Mouse (Mus musculus) CD4-positive, CD25-positive, alpha-beta regulatory T cell, adult 2 months (primary cell): ENCODE results near the gene Sertad3.

Source experiments
- DNase-seq: peaks from one replicate; pipeline ENCODE4 v3.0.0-alpha.2; 2012; ENCODE audit warnings: low read depth, low spot score

Gene Sertad3

DNA sequence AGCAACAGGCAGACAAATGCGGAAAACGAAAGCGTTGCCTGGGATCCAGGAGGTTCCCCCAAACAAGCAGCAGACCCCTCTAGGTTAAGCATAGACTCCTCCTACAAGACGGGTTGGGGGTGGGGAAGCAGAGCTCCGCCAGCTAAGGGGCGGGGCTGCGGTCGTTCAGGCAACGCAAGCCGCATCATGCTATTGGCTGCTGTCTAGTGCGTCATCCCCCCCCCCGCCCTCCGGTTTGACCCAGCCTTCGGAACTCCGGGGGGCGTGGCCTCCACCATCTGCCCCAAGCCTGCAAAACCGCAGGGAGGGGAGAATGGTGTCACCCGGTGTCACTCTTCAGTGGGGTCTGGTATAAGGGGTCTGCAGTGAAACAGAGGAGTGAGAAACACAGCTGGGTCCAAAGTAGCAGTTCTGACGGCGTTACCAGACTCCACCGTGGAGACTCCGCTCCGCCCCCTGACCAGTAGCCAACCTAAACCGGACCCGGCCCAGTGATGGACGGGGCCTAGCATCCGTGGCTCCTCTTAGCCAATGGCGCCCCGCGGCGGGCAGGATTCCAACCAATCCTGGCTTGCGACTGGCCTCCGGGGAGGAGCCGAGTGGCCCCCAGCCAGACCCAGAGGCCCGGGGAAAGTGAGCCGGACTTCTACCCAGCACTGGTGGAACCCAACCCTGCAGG is at the start of gene Sertad3:
TSS of gene Sertad3 (plus strand) at position 613 of the 679 bp plus-strand sequence.
- DNase-seq = peak; percentile 99

DNA sequence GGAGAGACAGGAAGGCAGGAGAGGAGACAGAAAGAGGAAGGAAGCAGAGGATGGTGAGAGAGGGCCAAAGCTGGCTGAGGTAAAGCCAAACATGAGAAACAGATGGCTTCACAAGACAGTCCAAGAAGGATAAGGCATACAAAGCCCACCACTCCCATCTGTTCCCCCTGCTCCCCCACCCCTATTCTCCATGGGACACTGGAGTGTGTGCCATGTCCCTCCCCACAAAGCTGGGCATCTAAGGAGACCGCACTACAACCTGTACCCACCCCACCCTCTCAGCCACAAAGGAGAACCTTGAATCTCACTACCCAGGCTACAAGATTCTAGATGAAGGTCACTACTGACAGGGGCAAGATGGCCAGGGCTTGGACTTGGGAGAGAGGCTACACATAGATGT is 46.2 kb upstream of the Sertad3 start:
- no peak for DNase-seq

DNA sequence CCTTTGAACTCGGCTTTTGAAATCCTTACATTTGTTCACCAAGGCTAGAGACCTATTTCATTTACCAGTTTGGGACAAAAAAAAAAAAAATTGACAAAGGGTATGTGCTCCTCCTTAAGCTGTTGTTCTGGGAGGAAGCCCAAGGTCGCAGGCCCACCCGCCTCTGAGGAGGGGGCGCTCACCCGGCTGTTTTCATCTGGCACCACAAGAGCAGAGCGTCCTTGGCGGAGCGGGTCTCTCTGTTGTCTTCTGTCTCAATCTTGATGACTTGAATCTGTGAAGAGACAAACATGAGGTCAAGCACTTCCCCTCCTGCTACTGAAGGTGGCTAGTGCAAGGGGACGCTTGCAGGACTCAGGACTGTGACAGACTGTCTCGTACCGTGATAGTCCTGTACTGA is 45.6 kb upstream of the Sertad3 start:
- no peak for DNase-seq

DNA sequence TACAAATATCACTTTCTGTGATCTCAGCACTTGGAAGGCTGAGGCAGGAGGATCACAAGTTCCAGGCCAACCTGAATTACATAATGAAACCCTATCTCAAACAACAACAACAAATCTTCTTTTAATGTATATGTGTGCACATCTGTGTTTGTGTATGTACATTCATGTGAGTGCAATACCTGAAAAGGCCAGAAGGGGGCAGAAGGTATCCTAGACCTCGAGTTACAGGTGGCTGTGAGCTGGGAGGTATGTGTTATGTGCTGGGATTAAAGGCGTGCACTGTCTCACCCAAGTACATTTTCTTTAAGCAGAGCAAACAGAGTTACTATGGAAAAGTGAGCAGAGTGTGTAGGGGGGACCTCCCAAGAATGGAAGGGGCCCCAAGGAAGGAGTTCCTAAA is 44.4 kb upstream of the Sertad3 start:
- peak; percentile 32 for DNase-seq

DNA sequence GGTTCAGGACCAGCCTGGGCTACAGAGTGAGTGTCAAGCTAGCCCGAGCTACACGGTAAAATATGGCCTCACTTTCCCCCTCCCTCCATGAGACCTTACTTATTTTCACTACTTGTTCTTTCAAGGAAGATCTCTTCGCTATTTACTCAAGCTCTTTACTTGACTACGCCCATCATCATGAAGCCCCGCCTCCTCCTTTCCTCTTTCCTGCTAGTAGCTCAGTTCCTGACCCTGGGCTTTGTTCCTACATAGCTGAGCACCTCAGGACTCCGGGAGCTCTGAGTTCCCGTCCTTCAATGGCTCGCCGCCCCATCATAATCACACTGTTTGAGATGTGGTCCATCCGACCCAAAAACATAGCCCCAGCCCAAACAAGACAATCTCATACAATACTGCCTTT is 40.2 kb upstream of the Sertad3 start:
- no peak for DNase-seq

DNA sequence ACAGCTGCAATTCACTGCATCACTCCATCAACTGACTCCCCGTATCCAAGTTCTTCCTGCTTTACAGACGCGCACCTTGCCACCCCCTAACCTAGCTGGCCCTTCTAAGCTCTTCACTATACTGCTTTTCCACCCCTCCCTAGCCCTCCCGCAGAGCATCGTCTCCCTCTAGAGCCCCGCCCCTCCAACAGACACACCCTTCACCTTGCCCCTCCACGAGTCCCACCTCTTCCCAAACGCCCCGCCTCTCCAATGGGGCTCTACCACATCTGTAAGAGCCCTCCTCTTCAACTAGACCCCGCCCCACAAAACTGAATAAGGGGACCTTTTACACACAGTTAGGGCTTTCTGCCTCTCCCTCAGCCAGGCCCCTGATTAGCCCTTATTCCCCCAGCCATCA is 39.8 kb upstream of the Sertad3 start:
- no peak for DNase-seq

DNA sequence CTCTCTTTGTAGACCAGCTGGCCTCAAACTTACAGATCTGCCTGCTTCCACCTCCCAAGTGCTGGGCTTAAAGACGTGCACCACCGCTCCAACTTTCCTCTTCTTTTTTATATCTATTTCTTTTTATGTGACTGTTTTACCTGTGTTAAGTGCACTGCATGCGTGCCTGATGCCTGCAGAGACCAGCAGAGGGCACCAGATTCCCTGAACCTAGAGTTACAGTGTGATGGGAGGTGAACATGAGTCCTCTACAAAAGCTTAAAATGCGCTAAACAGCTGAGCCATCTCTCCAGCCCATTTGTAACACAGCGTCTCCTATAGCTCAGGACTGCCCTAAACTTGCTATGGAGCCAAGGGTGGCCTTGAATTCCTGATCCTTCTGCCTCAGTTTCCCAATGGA is 36.0 kb upstream of the Sertad3 start:
- peak; percentile 79 for DNase-seq

DNA sequence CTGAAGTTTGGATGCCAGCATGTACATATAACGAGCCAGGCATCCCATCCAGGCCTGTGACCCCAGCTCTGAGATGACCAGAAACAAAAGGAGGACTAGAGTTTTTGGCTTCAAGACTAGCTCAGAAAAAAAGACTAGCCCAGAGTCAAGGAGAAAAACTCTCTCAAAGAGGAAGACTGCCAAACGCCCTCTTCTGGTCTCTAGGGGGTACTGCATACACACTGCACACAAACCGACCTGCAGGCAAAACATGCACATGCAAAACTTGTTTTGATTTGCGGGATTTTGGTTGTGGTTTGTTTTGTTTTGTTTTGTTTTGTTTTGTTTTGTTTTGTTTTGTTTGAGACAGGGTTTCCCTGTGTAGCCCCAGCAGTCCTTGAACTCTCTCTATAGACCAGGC is 33.6 kb upstream of the Sertad3 start:
- DNase-seq = peak; percentile 31

DNA sequence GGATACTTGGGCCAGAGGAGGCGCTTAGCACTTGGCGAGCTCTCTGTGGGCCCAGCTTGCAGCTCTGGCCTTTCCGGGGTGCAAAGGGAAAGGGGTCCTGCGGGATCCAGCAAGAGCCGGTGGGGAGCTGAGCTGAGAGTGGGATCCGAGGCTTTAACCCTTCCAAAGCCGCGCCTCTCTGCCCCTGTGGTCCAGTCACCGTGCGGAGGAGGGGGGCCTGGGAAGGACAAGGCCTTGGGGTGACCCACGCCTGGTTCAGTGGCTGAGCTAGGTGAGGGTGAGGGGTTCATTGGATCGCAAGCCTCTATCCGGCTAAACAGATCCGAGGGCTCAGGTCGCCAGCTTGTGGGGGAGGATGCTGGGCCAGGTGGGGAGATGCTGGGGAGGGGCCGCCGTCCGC is 27.5 kb upstream of the Sertad3 start:
- no peak for DNase-seq

DNA sequence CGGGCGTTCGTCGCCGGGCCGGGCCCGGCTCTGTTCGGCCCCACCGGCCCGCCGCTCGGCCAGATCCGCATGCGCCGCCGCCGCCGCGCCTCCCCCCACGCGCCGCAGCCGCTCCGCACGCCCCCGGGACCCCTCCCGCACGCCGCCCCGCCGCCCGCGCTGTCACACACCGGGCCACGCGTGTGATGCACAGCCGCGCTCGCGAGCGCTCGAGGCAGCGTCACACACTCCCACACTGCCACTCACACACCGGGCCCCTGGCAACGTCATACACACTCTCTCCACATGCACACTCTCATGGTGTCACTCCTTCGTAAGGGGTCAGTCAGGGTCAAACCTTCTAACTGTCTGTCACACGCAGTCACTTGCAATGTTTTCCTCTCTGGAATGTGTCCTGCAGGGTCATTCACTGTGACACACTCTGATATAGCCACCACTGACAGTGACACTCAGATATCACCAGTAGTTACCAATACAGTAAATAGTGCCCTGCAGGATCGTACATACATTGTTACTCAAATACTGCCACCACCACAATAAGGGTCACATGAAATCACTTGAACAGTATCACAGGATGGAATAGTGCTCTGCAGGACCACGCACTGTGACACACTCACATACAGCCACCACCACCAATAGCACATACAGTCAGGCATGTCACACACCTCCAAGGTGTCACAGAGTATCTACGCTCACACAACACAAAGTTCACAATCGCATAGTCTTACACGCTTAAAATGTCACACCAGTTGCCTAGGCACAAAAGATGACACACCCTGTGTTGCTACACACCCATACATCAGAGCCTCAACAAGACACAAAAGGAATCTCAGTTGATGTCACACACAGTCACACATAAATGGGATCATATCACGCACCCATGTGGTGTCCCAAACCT is 26.8 kb upstream of the Sertad3 start:
- DNase-seq = peak; percentile 70

DNA sequence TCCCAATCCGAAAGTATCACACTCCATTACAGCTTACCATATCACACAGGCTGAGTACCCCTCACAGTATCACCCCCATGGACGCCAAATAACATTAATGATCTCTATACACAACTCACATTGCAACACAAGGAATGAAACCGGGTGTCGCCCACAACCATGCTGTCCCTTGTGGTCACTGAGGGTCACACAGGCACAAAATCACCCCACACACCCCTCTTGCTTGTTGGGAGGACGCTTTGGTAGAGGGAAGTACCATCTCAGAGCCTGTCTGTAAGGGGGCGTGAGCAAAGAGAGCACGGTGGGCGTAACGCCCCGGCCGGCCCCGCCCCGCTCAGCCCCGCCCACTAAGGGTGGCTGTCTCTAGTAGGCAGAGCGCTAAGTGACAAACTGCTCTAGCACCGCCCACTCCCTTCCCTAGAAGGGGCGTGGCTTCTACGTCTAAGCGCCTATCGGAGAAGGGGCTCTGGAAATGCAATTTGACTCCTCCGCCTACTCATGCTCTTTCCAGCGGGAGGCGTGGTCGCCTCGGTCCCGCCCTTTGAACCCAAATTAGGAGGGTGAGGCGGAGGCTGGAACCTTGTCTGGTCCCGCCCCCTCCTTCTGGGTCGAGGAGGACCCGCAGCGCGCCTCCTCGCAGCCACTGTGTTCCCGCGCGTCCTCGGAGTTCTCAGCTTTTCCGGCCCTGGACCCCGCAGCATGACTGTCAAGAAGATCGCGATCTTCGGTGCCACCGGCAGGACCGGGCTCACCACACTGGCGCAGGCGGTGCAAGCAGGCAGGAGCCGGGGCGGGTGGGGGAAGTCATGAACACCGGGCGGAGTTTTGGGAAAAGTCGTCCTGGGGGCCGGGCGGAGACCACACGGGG is 25.9 kb upstream of the Sertad3 start, which contains the start of the genes Sptbn4 and Blvrb:
TSS of gene Sptbn4 (minus strand) at position 268 of the 868 bp plus-strand sequence.
TSS of gene Blvrb (plus strand) at position 560 of the 868 bp plus-strand sequence.
- peak; percentile 97 for DNase-seq

DNA sequence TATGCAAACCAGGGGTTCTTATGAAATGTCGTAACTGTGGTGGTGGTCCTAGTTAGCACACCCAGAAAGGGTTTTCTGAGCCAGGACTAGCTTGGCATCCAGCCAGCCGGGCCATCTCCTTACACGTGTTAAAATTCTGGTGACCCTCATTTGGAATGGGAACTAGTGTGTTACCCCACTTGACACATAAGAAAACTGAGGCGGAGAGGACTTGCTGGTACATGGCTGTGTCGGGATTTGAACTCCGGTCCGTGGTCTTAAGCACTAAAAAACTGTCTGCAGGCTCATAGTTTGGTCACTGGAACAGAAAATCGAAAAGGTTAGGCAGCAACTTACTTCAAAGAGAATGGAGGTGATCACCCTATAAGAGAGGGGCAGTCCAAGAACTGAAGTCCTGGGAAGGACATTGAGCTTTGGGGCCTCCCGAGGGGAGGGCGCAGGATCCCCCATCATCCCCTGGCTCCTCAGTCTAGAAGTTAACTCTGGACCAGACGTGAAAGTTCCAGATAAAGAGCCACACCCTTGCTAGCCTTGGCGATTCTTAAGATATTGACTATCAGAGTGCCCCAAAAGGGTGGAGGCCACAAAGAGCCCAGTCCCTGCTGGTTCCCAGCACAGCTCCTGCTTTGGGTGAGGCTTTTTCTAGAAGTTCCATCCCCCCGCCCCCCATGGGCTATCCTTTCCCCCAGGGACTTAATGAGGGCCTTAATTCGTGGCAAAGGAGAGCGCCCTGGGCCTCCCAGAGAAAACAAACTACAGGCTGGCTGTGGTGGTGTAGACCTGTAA is 25.0 kb upstream of the Sertad3 start:
- no peak for DNase-seq

DNA sequence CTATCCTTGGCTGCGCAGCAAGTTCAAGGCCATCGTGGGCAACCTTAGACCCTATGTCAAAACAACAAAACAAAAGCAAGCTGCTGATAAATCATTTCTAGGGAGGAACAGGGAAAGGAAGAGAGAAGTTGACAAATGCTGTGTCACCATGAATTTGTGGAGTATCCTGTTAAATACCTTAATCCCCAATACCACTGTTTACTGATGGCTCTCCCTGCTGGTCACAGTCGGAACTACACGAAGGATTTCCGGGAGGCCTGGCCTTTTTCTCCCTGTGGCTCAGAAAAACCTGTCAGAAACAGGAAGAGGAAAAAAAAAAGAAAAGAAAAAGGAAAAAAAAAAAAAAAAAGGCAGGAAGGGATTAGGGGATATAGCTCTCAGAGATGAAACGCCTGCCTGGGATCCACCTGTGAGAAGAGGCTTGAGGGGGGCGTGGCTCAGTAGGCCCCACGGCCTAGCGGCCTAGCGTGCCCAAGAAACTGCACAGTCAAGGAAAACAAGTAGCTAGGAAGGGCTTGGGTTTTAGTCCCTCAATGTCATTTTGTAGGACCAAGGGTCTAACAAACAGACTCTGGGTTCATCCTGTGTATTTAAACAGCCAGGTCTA is 24.2 kb upstream of the Sertad3 start:
- DNase-seq = peak; percentile 69

DNA sequence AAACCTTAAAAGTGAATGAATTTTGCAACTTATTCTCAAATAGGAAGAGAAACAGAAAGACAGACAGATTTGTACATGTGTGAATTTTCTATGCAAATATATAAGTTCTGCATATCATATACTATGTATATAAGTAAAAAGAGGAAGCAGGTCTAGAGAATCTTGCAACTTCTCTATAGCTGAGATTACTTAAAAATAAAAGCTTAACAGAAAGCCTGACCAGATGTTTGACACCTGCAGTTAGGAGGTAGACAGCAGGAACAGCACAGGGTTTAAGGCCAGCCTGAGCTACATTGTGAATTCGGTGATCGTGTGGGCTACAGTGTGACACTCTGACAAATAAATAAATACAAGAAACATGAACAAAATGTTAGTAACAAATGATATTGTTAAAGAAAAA is 22.2 kb upstream of the Sertad3 start:
- DNase-seq = no peak

DNA sequence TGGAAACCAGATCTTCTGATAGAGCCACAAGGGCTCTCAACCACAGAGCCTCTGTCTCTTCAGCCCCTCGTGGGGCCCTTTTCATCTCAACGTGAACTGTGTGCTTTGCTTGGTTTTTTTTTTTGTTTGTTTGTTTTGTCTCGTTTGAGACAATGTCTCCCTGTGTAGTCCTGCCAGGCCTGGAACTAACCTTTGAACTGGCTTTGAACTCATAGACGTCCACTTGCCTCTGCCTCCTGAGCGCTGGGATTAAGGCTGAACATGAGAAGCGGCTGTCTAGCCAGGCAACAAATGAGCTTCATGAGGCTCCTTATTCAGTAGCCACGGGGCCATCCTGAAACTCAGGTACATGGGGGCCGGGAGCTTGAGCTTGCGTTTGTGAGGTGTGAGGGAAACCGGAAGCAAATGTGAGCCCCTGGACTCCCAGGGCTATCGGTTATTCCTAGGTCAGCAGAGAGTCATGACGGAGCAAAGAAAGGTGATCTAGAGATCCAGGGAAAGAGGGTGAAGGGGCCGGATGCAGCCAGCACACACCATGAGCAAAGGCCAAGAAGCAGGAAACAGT is 21.3 kb upstream of the Sertad3 start:
- no peak for DNase-seq

DNA sequence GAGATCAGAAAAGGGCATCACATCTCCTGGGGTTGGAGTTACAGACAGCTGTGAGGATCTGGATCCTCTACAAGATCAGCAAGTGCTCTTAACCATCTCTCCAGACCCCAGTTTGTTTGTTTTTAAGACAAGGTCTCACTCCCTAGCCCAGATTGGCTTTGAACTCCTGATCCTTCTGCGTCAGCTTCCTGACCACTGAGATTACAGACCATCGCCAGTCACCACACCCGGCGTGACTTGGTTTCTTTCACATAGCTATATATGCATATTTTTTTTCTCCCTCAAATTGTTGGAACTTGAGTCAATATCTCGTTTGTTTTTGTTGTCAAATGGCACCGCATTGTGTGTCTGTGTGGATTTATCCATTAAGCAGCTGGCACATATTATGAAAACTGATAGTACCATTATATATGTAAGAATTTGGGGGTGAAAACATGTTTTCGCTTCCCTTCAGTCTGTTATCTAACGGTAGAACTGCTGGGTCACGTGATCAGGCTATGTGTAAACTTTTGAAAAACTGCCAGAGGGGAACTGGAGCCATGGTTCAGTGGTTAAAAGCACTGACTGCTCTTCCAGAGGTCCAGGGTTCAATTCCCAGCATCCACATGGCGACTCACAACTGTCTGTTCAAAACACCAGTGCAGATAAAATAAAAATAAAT is 19.0 kb upstream of the Sertad3 start:
- no peak for DNase-seq

DNA sequence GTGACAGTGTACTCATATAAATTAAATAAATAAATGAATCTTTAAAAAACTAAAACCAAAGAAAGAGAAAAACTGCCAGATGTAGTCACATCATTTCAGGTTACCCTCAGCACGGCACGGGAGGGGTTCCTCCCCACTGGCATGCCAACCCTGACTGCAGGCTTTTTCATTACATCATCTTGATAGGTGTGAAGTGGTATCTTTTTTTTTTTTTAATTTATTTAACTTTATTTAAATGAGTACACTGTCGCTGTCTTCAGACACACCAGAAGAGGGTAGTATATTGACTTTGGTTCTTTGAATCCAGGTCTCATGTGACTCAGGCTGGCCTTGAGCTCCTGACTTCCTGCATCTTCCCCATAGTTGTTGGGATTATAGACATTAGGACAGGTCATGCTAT is 18.3 kb upstream of the Sertad3 start:
- DNase-seq = no peak

DNA sequence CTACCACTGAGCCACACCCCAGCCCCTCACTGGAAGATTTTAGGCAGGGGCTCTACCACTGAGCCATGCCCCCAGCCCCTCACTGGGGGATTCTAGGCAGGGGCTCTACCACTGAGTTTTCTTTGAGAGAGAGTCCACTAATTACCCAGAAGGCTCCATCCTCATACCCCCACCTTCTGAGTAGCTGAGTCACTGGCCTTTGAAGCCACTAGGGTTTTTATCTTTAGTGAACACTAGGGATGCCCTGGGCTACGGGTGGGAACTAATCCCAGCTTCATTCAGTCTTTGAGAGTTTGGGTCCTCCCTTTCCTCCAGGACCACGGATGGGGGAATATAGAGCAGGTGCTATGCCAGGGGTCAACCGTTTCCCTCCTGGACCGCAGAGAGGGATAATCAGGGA is 15.0 kb upstream of the Sertad3 start:
- no peak for DNase-seq

DNA sequence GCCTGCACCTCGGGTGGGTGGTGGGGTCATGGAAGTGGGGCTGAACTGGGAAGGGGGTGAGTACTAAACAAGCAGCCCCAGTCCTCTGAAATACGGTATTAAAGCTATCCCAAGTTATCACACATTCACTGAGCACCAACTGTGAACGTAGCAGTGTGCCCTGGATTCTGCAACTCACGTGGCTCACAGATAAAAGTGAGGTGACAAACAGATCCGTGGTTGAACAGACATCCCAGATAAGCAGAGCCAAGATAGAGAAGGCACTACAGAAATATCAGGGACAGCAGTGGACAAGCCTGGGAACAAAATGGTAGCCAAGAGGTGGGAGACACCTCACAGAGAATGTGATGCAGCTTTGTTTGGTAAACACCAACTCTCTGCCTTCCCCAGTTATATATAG is 13.9 kb upstream of the Sertad3 start:
- no peak for DNase-seq

DNA sequence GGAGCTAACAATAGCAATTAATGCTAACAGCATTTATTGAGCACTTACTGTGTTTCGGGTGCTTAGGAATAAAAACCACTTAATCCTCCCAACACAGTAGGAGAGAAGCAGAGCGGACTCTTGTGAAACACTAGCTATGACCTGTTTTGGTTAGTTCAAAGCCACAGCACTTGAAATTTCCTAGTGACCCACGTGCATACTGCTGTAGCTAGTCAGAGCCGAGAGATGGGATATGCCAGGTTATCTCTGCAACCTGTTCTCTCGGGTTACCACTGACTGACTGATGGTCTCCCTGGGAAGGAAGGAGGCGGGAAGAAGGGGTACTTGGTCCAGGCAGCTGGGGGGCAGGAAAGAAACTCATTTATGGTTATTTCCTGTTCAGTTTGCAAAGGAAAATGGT is 13.1 kb upstream of the Sertad3 start:
- DNase-seq = no peak
